Mouse (Mus musculus) lung, postnatal 14 days (tissue): ENCODE results near the gene Dicer1.

Experiments used
- DNase-seq: peaks from one replicate; pipeline ENCODE4 v3.0.0; 2021

The Dicer1 gene

GRCm38 (mm10) chr12:104672976-104673375 is 78.8 kb downstream of the Dicer1 start:
- no peak for DNase-seq

GRCm38 (mm10) chr12:104672406-104672805 is 79.3 kb downstream of the Dicer1 start:
- peak; percentile 5 for DNase-seq

GRCm38 (mm10) chr12:104667846-104668245 is 83.9 kb downstream of the Dicer1 start:
- no peak for DNase-seq

- no peak for DNase-seq
Measured at GRCm38 (mm10) chr12:104665951-104666350, 85.8 kb downstream of the Dicer1 start.

- DNase-seq = no peak
Measured at GRCm38 (mm10) chr12:104665521-104665920, 86.2 kb downstream of the Dicer1 start.

GRCm38 (mm10) chr12:104656146-104656545 is 95.6 kb downstream of the Dicer1 start:
- no peak for DNase-seq

- no peak for DNase-seq
Measured at GRCm38 (mm10) chr12:104655006-104655405, 96.7 kb downstream of the Dicer1 start.

GRCm38 (mm10) chr12:104652021-104652420 is 99.7 kb downstream of the Dicer1 start:
- DNase-seq = no peak

- no peak for DNase-seq
Measured at GRCm38 (mm10) chr12:104651269-104651668, 100.5 kb downstream of the Dicer1 start.

GRCm38 (mm10) chr12:104650510-104651260 is 101.1 kb downstream of the Dicer1 start:
- no peak for DNase-seq

- no peak for DNase-seq
Measured at GRCm38 (mm10) chr12:104648366-104648765, 103.4 kb downstream of the Dicer1 start.

- DNase-seq = peak; percentile 39
Measured at GRCm38 (mm10) chr12:104642337-104642736, 109.4 kb downstream of the Dicer1 start.

- DNase-seq = peak; percentile 15
Measured at GRCm38 (mm10) chr12:104640934-104641333, 110.8 kb downstream of the Dicer1 start.

- DNase-seq = peak; percentile 4
Measured at GRCm38 (mm10) chr12:104638156-104638555, 113.6 kb downstream of the Dicer1 start.
